Mouse (Mus musculus) C2C12 (cell line): ENCODE results near the gene Mrps18b.

Experiments
- CEBPB ChIP-seq: IDR thresholded peaks from one replicate; pipeline ENCODE4 v1.6.1; 2011; ENCODE audit warnings: low read depth, mild to moderate bottlenecking, control low read depth, moderate library complexity
- CTCF ChIP-seq: IDR thresholded peaks from one replicate; pipeline ENCODE4 v1.5.1; 2011; ENCODE audit not compliant: control insufficient read depth, insufficient read depth, insufficient read length
- MAX ChIP-seq: IDR thresholded peaks from one replicate; pipeline ENCODE4 v1.6.1; 2011; ENCODE audit warnings: mild to moderate bottlenecking, control low read depth
- MYOD1 ChIP-seq: IDR thresholded peaks from one replicate; pipeline ENCODE4 v1.6.1; 2011; ENCODE audit warnings: low read depth; ENCODE audit not compliant: control insufficient read depth, insufficient read length
- MYOG ChIP-seq: IDR thresholded peaks from one replicate; pipeline ENCODE4 v1.6.1; 2011; ENCODE audit not compliant: control insufficient read depth, insufficient read length; ENCODE audit errors: extremely low read depth
- USF1 ChIP-seq: IDR thresholded peaks from one replicate; pipeline ENCODE4 v1.6.1; 2011; ENCODE audit warnings: low read depth, mild to moderate bottlenecking, control low read depth, moderate library complexity

DNA sequence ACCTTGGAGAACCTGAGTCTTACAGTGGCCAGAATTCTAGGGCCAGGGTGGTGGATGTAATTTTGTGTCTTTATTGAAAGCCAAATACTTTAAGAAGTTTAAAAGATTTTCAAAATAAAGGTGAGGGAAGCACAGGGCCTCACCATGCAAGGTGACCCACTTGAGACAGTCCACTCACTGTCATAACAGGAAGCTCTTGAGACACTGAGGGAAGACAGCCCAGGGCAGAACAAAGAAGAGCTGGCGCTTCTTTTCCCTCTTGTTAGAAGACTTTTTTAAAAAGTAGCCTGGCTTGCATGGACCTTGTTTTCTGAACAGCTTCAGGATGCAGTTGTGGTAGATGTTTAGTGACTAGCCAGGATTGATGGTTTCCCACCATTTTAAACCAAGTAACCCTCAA is 4.2 kb upstream of the Mrps18b start:
- no peak for TF ChIP-seq CTCF
- no peak for TF ChIP-seq MYOG
- TF ChIP-seq CEBPB, result no peak
- no peak for TF ChIP-seq MAX
- no peak for TF ChIP-seq MYOD1
- no peak for TF ChIP-seq USF1
